Mouse (Mus musculus) heart, adult 2 months (tissue): ENCODE measurements around the gene Il22ra1. TPM values are rescaled to one million over a fixed set of nuclear protein-coding genes. Genes with fewer than 3 reads are reported as not detected.

Source experiments
- DNase-seq, 2 experiments: peaks; one replicate each; pipeline ENCODE4 v3.0.0; 2021
- H3K27ac ChIP-seq: fragments of 200-600 bp; 2 replicates; pipeline ENCODE4 v1.8.1; 2022
- H3K27me3 ChIP-seq: fragments of 200-500 bp; 2 replicates; pipeline ENCODE4 v1.6.1; 2012; ENCODE audit warnings: mild to moderate bottlenecking, low read length, inconsistent platforms, mixed read lengths; ENCODE audit not compliant: control insufficient read depth, insufficient read depth
- H3K36me3 ChIP-seq: fragments of 200-500 bp; 2 replicates; pipeline ENCODE4 v1.6.1; 2012; ENCODE audit warnings: low read length, inconsistent platforms; ENCODE audit not compliant: control insufficient read depth, insufficient read depth
- H3K4me1 ChIP-seq: fragments of 200-500 bp; 2 replicates; pipeline ENCODE4 v1.6.1; 2011; ENCODE audit warnings: low read length; ENCODE audit not compliant: control insufficient read depth, insufficient read depth
- H3K4me3 ChIP-seq: fragments of 200-600 bp; 2 replicates; pipeline ENCODE4 v1.8.1; 2022
- H3K79me2 ChIP-seq: fragments of 200-500 bp; replicated peaks from 2 replicates; pipeline ENCODE4 v1.6.1; 2012; ENCODE audit warnings: mild to moderate bottlenecking, inconsistent platforms, low read length, moderate library complexity, mixed read lengths; ENCODE audit not compliant: control insufficient read depth, insufficient read depth
- H3K9ac ChIP-seq: fragments of 200-500 bp; 2 replicates; pipeline ENCODE4 v1.6.1; 2012; ENCODE audit warnings: low read depth, mild to moderate bottlenecking, control low read depth, inconsistent platforms, low read length, mixed read lengths
- CTCF ChIP-seq: fragments of 200-600 bp; IDR thresholded peaks from 2 replicates; pipeline ENCODE4 v1.8.1; 2022; ENCODE audit warnings: antibody characterized with exemption, mild to moderate bottlenecking, moderate library complexity
- EP300 ChIP-seq: fragments of 200-500 bp; IDR thresholded peaks from 2 replicates; pipeline ENCODE4 v1.6.1; 2011; ENCODE audit warnings: low read depth, low read length, control low read depth; ENCODE audit not compliant: insufficient read depth
- POLR2A ChIP-seq: fragments of 200-500 bp; IDR thresholded peaks from 2 replicates; pipeline ENCODE4 v1.6.1; 2011; ENCODE audit warnings: mild to moderate bottlenecking, low read depth, low read length, control low read depth; ENCODE audit not compliant: insufficient read depth
- WGBS: fragments of 180-500 bp; shearing (Covaris S2); methylation state at CpG from one replicate; pipeline ENCODE4 v1.1.7; 2018; 5-methylcytosine and 5-hydroxymethylcytosine counted together
- intact Hi-C: fragments of 180-260 bp; cut with DNase I; formaldehyde crosslinking; loops from one replicate; pipeline ENCODE4 v1.15.1; 2025
- polyA plus RNA-seq: library from polyadenylated mRNA; depleted of rRNA; stranded (reverse); fragments of >200 nt; gene quantifications from 2 replicates; pipeline ENCODE4 v1.2.3, GENCODE M21; 2012
- total RNA-seq, 2 experiments: library from RNA; stranded (reverse); gene quantifications; 2 replicates each; pipeline ENCODE4 v1.2.3; 2021

The Il22ra1 gene
- total and polyA plus RNA-seq, 3 experiments = 0.23 to 0.42 (median 0.30) TPM

DNA sequence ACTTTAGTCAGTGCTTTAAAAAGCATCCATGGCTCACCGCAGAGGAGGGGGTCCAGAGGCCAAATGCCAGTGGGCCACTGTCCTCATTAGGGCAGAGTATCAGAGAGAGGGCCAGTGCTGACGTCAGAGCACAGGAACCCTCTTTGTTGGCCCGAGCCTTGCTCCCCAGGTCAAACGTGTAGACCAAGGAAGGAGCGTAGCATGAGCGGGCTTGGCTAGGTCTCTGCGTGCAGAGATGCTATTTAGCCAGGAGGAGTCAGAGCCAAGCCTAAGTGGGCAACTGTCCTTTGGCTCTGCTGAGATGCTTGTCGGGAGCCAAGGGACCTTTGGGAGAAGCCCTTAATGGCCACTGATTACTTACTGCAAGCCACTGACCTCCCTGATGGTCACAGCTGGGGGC is 33.1 kb downstream of the Il22ra1 start:
- Histone ChIP-seq H3K4me3 (no peak overlapping the region), H3K9ac (no peak overlapping the region), H3K79me2 (no peaks in the 10 kb centered on the region), H3K27ac (no peak overlapping the region), H3K4me1 (no peaks in the 10 kb centered on the region), H3K36me3 (no peaks in the 10 kb centered on the region), H3K27me3 (no peaks in the 10 kb centered on the region)
- DNase-seq = no peak
- 72% methylated on average over 8 of the region's 8 CpGs for WGBS
- TF ChIP-seq POLR2A (no peak), EP300 (no peak), CTCF (no peak)
- intact Hi-C loops = no loop called here

DNA sequence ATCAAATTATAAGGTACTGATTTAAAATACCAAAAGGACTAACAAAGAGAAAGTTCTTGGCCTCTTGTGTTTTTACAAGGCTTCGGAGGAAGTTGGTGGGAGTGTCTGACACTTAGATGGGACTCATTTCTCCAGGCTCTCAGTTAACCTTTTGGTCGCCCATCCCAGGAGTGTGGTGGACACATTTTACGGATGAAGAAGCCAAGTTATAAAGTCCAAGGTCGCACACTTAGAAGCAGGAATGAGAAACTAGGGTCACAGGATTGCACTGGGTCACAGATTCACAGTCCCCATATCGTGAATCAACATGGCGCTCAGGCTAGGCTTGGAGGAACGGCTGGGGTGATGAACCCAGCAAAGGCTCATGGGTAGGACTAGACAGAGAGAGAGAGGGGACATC is 33.6 kb downstream of the Il22ra1 start:
- Histone ChIP-seq H3K79me2 (no peaks in the 10 kb centered on the region), H3K4me3 (no peak overlapping the region)
- WGBS = 80% methylated on average over 7 of the region's 7 CpGs

DNA sequence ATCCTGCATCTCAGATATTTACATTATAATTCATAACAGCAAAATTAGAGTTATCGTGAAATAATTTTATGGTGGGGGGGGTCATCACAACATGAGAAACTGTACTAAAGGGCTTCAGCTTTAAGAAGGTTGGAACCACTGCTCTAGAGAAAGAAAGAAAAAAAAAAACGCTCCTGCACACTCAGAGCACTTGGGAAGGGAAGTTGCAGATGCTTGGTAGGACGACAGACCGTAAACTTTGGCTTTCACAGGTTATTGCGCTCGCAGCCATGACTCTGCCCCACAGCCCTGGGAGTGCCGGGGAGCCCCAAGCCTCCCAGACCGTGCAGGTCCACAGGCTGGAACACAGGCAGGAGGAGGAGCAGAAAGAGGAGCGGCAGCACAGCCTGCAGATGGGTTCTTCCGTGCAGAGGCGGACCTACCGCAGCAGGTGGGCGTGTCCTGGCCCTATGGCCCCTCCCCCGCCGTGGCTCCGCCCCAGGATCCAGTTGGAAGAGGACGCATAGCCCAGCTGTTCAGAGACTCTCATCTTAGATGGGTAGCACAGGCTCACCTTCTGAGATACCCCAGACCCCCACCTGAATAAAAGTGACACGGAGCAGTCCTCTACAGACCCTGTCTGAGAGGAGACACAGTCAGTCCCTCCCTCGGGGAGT is 34.4 kb downstream of the Il22ra1 start:
- Histone ChIP-seq H3K9ac (no peak overlapping the region), H3K4me1 (no peaks in the 10 kb centered on the region; the same call in 1 of the 2 replicates), H3K27ac (no peak overlapping the region), H3K36me3 (no peaks in the 10 kb centered on the region), H3K27me3 (no peaks in the 10 kb centered on the region), H3K79me2 (no peaks in the 10 kb centered on the region), H3K4me3 (no peak overlapping the region)
- DNase-seq = peak; percentile 37 to 38
- intact Hi-C loops = no loop called here
- TF ChIP-seq CTCF = no peak
- TF ChIP-seq EP300 = no peak
- no peak for TF ChIP-seq POLR2A
- WGBS = 11% methylated on average over 19 of the region's 19 CpGs

More for the DNA sequence above, 33.6 kb downstream of the Il22ra1 start:
- Histone ChIP-seq H3K9ac (no peak overlapping the region), H3K27me3 (no peaks in the 10 kb centered on the region), H3K27ac (no peak overlapping the region), H3K4me1 (no peaks in the 10 kb centered on the region), H3K36me3 (no peaks in the 10 kb centered on the region)
- no peak for DNase-seq
- TF ChIP-seq CTCF (no peak), EP300 (no peak), POLR2A (no peak)
- intact Hi-C loops = no loop called here

DNA sequence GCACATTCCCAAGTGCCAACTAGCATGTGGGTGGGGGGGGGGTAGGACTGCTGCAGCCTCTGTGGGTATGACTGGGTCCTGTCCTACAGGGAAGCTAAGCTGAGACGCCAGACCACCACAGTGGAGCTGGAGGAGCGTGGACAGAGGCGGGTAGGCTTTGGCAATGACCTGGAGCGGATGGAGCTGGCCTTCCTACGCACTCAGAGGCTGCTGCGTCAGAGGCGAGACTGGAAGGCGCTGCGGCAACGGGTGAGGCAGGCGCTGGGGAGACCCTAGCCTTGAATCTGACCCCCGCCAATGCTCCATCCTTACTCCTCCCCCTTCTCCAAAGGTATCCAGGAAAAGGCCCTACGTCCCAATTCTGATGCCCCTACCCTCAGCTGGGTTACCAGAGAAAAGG is 36.7 kb downstream of the Il22ra1 start:
- Histone ChIP-seq H3K27me3 (no peaks in the 10 kb centered on the region), H3K4me3 (no peak overlapping the region), H3K9ac (no peak overlapping the region), H3K79me2 (no peaks in the 10 kb centered on the region), H3K4me1 (no peaks in the 10 kb centered on the region; the same call in 1 of the 2 replicates), H3K36me3 (no peaks in the 10 kb centered on the region), H3K27ac (no peak overlapping the region)
- WGBS = 87% methylated on average over 13 of the region's 13 CpGs
- intact Hi-C loops = no loop called here
- TF ChIP-seq POLR2A (no peak), CTCF (no peak), EP300 (no peak)
- no peak for DNase-seq

DNA sequence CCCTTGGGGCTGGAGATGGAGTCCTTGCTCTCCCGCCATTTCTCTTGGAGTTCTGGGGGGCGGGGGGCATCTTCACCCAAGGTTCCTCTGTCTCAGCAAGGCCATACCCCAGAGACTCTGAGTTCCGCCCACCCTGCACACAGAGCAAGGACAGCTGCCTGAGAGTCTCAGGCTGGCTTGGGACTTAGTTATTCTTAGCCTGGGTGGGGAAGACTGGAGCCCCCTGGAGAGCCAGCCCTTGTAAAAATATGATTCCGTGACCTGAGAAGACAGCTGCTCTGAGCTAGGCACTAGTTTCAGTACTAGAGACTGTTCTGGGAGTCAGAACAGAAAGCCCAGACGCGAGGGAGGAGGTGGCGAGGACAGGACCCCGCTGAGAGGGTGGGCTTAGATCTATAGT is 37.7 kb downstream of the Il22ra1 start:
- Histone ChIP-seq H3K27ac (no peak overlapping the region), H3K4me3 (no peak overlapping the region), H3K4me1 (no peaks in the 10 kb centered on the region; the same call in 1 of the 2 replicates), H3K27me3 (no peaks in the 10 kb centered on the region), H3K79me2 (no peaks in the 10 kb centered on the region), H3K9ac (no peak overlapping the region), H3K36me3 (no peaks in the 10 kb centered on the region)
- TF ChIP-seq POLR2A = no peak
- no peak for TF ChIP-seq CTCF
- no peak for TF ChIP-seq EP300
- intact Hi-C loops = no loop called here
- 76% methylated on average over 8 of the region's 8 CpGs for WGBS
- DNase-seq = no peak

DNA sequence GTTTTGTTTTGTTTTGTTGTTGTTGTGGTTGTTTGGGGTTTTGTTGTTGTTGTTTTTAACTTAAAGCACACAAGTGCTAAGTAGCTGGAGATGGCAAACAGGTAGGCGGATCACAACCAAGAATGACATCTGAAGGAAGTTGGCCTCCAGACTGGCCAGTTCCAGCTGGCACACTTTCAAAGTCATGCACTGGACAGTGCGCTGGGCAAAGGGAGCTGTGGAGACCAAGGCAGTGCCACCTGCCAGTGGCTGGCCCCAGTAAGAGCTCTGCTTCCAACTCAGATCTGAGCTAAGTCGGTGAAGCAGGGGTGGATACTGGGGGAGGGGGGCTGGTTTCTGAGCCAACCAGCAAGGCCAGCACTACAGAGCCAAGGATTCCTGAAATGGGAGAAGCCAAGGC is 39.0 kb downstream of the Il22ra1 start:
- Histone ChIP-seq H3K79me2 (no peaks in the 10 kb centered on the region), H3K4me1 (no peaks in the 10 kb centered on the region; the same call in 1 of the 2 replicates), H3K4me3 (no peak overlapping the region), H3K9ac (no peak overlapping the region), H3K27ac (no peak overlapping the region), H3K36me3 (no peaks in the 10 kb centered on the region), H3K27me3 (no peaks in the 10 kb centered on the region)
- TF ChIP-seq POLR2A = no peak
- TF ChIP-seq EP300 = no peak
- TF ChIP-seq CTCF = no peak
- DNase-seq = peak; percentile 35 to 53
- intact Hi-C loops = no loop called here
- 49% methylated on average over 3 of the region's 3 CpGs for WGBS
